Mouse (Mus musculus) ES-E14 (cell line): ENCODE results near the gene Scaf8.

ENCODE experiments used
- CHD2 ChIP-seq: IDR thresholded peaks from 2 replicates; pipeline ENCODE4 v1.6.1; 2014; ENCODE audit warnings: mild to moderate bottlenecking, low read depth, low read length, inconsistent platforms
- HCFC1 ChIP-seq: IDR thresholded peaks from 2 replicates; pipeline ENCODE4 v1.6.1; 2012; ENCODE audit warnings: low read length, inconsistent platforms, borderline replicate concordance; ENCODE audit not compliant: insufficient read depth
- MAFK ChIP-seq: IDR thresholded peaks from 2 replicates; pipeline ENCODE4 v1.6.1; 2014; ENCODE audit warnings: mild to moderate bottlenecking, low read depth, low read length, inconsistent platforms; ENCODE audit not compliant: insufficient read depth
- ZC3H11A ChIP-seq: IDR thresholded peaks from 2 replicates; pipeline ENCODE4 v1.6.1; 2012; ENCODE audit warnings: low read depth, mild to moderate bottlenecking, inconsistent platforms, low read length, borderline replicate concordance
- ZNF384 ChIP-seq: IDR thresholded peaks from 2 replicates; pipeline ENCODE4 v1.6.1; 2012; ENCODE audit warnings: low read depth, low read length, inconsistent platforms

DNA sequence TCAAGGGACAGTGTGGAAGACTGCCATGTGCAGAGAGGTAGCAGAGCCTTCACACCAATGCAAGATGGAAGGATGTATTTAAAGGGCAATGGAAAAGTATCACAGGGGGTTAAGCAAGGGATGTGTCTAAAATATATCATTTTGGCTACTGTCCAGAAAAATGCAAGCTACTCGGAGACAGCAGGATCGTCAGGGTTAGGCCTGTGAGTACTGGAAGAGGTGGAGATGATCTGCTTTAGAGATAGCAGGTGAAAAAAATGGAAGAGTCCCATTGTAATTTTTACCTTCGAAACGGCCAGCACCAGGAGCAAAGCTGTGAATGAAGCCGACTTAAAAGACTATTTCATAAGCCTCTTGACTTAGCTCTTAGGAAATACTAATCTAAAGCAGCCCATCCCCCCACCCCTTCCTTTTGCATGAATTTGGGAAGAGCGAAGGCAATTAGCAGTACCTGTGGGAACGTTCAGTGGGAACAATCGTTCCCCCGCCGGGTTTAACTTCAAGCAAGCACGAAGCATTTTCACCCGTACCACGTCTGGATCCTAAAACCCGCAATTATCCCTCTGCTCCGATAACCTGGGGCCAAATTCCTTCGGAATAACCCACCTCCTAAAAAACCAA is 925 bp upstream of the Scaf8 start:
- TF ChIP-seq HCFC1 (no peak), ZNF384 (no peak), CHD2 (no peak), ZC3H11A (no peak), MAFK (no peak)
